Mouse (Mus musculus) MEL (cell line): Measurements from ENCODE around the gene Pias3. TPM values are rescaled to one million over a fixed set of nuclear protein-coding genes. Genes with fewer than 3 reads are reported as not detected.
A peak's percentile ranks its signal among the peaks of the same experiment; 100 is the strongest.

Experiments
- DNase-seq: peaks from one replicate; pipeline ENCODE4 v3.0.0; 2011; ENCODE audit warnings: low read depth, low spot score
- H3K27ac ChIP-seq: 2 replicates; pipeline ENCODE4 v1.5.1; 2012; ENCODE audit warnings: low read depth, mild to moderate bottlenecking, control low read depth, low read length, moderate library complexity; ENCODE audit not compliant: control insufficient read depth
- H3K27me3 ChIP-seq, 2 experiments: fragments of 150-350 bp in 1 of 2; sonication (generic) in 1 of 2; 2 replicates each; pipeline ENCODE4 v1.6.1; 2012; ENCODE audit warnings: low read length in 2 of 2, mild to moderate bottlenecking in 2 of 2, improper control_type of control experiment in 1 of 2, moderate library complexity in 1 of 2; ENCODE audit not compliant: insufficient read depth in 2 of 2, control insufficient read depth in 1 of 2
- H3K36me3 ChIP-seq, 2 experiments: 2 replicates each; pipeline ENCODE4 v1.6.1; 2012 to 2014; ENCODE audit warnings: low read length in 2 of 2, improper control_type of control experiment in 1 of 2, inconsistent platforms in 1 of 2, mild to moderate bottlenecking in 1 of 2; ENCODE audit not compliant: insufficient read depth in 2 of 2, control insufficient read depth in 1 of 2
- H3K4me1 ChIP-seq, 2 experiments: fragments of 150-350 bp in 1 of 2; sonication (generic) in 1 of 2; 2 replicates each; pipeline ENCODE4 v1.6.1; 2012; ENCODE audit warnings: low read length in 2 of 2, improper control_type of control experiment in 1 of 2, mild to moderate bottlenecking in 1 of 2; ENCODE audit not compliant: insufficient read depth in 2 of 2, control insufficient read depth in 1 of 2
- H3K4me3 ChIP-seq, 2 experiments: fragments of 150-350 bp in 1 of 2; sonication (generic) in 1 of 2; 2 replicates each; pipeline ENCODE4 v1.5.1; 2012; ENCODE audit warnings: low read depth in 2 of 2, low read length in 2 of 2, mild to moderate bottlenecking in 2 of 2, moderate library complexity in 2 of 2, control low read depth in 1 of 2, improper control_type of control experiment in 1 of 2; ENCODE audit not compliant: control insufficient read depth in 1 of 2, insufficient read depth in 1 of 2
- H3K79me2 ChIP-seq: 2 replicates; pipeline ENCODE4 v1.6.1; 2012; ENCODE audit warnings: mild to moderate bottlenecking, low read length, moderate library complexity; ENCODE audit not compliant: control insufficient read depth, poor library complexity, insufficient read depth
- H3K9ac ChIP-seq: 2 replicates; pipeline ENCODE4 v1.6.1; 2012; ENCODE audit warnings: low read depth, mild to moderate bottlenecking, control low read depth, low read length, moderate library complexity; ENCODE audit not compliant: control insufficient read depth, poor library complexity, severe bottlenecking
- H3K9me3 ChIP-seq: fragments of 150-350 bp; sonication (generic); replicated peaks from 2 replicates; pipeline ENCODE4 v1.6.1; 2012; ENCODE audit warnings: mild to moderate bottlenecking, low read length, improper control_type of control experiment, moderate library complexity; ENCODE audit not compliant: insufficient read depth
- BHLHE40 ChIP-seq: IDR thresholded peaks from 2 replicates; pipeline ENCODE4 v1.6.1; 2012; ENCODE audit warnings: low read depth, mild to moderate bottlenecking, inconsistent platforms, low read length, improper control_type of control experiment, borderline replicate concordance
- CHD1 ChIP-seq: IDR thresholded peaks from 2 replicates; pipeline ENCODE4 v1.6.1; 2012; ENCODE audit warnings: low read depth, mild to moderate bottlenecking, inconsistent platforms, low read length, improper control_type of control experiment
- CHD2 ChIP-seq: IDR thresholded peaks from 2 replicates; pipeline ENCODE4 v1.6.1; 2011; ENCODE audit warnings: low read length, improper control_type of control experiment
- CTCF ChIP-seq, 3 experiments: IDR thresholded peaks in 2 of 3; conservative IDR thresholded peaks in 1 of 3; 2 replicates each; pipeline ENCODE4 v1.5.1; 2011 to 2012; ENCODE audit warnings: low read length in 3 of 3, low read depth in 2 of 3, mild to moderate bottlenecking in 2 of 3, improper control_type of control experiment in 1 of 3, inconsistent platforms in 1 of 3, mixed read lengths in 1 of 3, moderate library complexity in 1 of 3; ENCODE audit not compliant: control insufficient read depth in 1 of 3, insufficient read depth in 1 of 3, poor library complexity in 1 of 3, severe bottlenecking in 1 of 3
- ELF1 ChIP-seq: IDR thresholded peaks from 2 replicates; pipeline ENCODE4 v1.6.1; 2014; ENCODE audit warnings: low read depth, mild to moderate bottlenecking, inconsistent platforms, low read length, improper control_type of control experiment, moderate library complexity
- HCFC1 ChIP-seq: IDR thresholded peaks from 2 replicates; pipeline ENCODE4 v1.6.1; 2012; ENCODE audit warnings: low read depth, mild to moderate bottlenecking, inconsistent platforms, low read length, improper control_type of control experiment, moderate library complexity
- JUND ChIP-seq: IDR thresholded peaks from 2 replicates; pipeline ENCODE4 v1.6.1; 2011; ENCODE audit warnings: low read depth, mild to moderate bottlenecking, improper control_type of control experiment, low read length
- KAT2A ChIP-seq: conservative IDR thresholded peaks from 2 replicates; pipeline ENCODE4 v1.6.1; 2012; ENCODE audit warnings: low read depth, low read length, improper control_type of control experiment, inconsistent platforms
- MAFK ChIP-seq: IDR thresholded peaks from 2 replicates; pipeline ENCODE4 v1.6.1; 2011; ENCODE audit warnings: low read depth, mild to moderate bottlenecking, low read length, improper control_type of control experiment, borderline replicate concordance
- MAX ChIP-seq: IDR thresholded peaks from 2 replicates; pipeline ENCODE4 v1.6.1; 2011; ENCODE audit warnings: low read length, improper control_type of control experiment
- MXI1 ChIP-seq: IDR thresholded peaks from 2 replicates; pipeline ENCODE4 v1.6.1; 2011; ENCODE audit warnings: mild to moderate bottlenecking, low read depth, low read length, improper control_type of control experiment
- MYB ChIP-seq: IDR thresholded peaks from 2 replicates; pipeline ENCODE4 v1.6.1; 2011; ENCODE audit warnings: mild to moderate bottlenecking, low read depth, low read length, improper control_type of control experiment
- POLR2AphosphoS5 ChIP-seq: IDR thresholded peaks from 2 replicates; pipeline ENCODE4 v1.6.1; 2012; ENCODE audit warnings: low read depth, borderline replicate concordance, mild to moderate bottlenecking, inconsistent platforms, low read length, moderate library complexity, mixed read lengths
- RAD21 ChIP-seq: IDR thresholded peaks from 2 replicates; pipeline ENCODE4 v1.6.1; 2011; ENCODE audit warnings: mild to moderate bottlenecking, low read depth, low read length, improper control_type of control experiment
- RCOR1 ChIP-seq: IDR thresholded peaks from 2 replicates; pipeline ENCODE4 v1.6.1; 2012; ENCODE audit warnings: low read depth, mild to moderate bottlenecking, inconsistent platforms, low read length, improper control_type of control experiment
- SIN3A ChIP-seq: IDR thresholded peaks from 2 replicates; pipeline ENCODE4 v1.6.1; 2012; ENCODE audit warnings: low read length, improper control_type of control experiment, inconsistent platforms
- SMC3 ChIP-seq: IDR thresholded peaks from 2 replicates; pipeline ENCODE4 v1.6.1; 2011; ENCODE audit warnings: low read depth, low read length, improper control_type of control experiment
- TAL1 ChIP-seq: IDR thresholded peaks from 2 replicates; pipeline ENCODE4 v1.6.1; 2012; ENCODE audit warnings: mild to moderate bottlenecking, inconsistent platforms, low read length, moderate library complexity, mixed read lengths
- TBP ChIP-seq: IDR thresholded peaks from 2 replicates; pipeline ENCODE4 v1.8.0; 2011; ENCODE audit warnings: low read depth, low read length, improper control_type of control experiment
- UBTF ChIP-seq: IDR thresholded peaks from 2 replicates; pipeline ENCODE4 v1.6.1; 2012; ENCODE audit warnings: low read depth, mild to moderate bottlenecking, inconsistent platforms, low read length, improper control_type of control experiment, moderate library complexity, borderline replicate concordance; ENCODE audit not compliant: insufficient read depth
- USF1 ChIP-seq: IDR thresholded peaks from 2 replicates; pipeline ENCODE4 v1.6.1; 2014; ENCODE audit warnings: low read depth, mild to moderate bottlenecking, inconsistent platforms, low read length, improper control_type of control experiment, moderate library complexity
- USF2 ChIP-seq, 2 experiments: IDR thresholded peaks; 2 replicates each; pipeline ENCODE4 v1.6.1; 2011 to 2012; ENCODE audit warnings: improper control_type of control experiment in 2 of 2, low read length in 2 of 2, borderline replicate concordance in 1 of 2, inconsistent platforms in 1 of 2, low read depth in 1 of 2, mild to moderate bottlenecking in 1 of 2; ENCODE audit not compliant: insufficient read depth in 1 of 2
- ZMIZ1 ChIP-seq: IDR thresholded peaks from 2 replicates; pipeline ENCODE4 v1.6.1; 2012; ENCODE audit warnings: low read depth, mild to moderate bottlenecking, inconsistent platforms, low read length, improper control_type of control experiment, moderate library complexity
- ZNF384 ChIP-seq: IDR thresholded peaks from 2 replicates; pipeline ENCODE4 v1.6.1; 2012; ENCODE audit warnings: low read depth, mild to moderate bottlenecking, inconsistent platforms, low read length, improper control_type of control experiment
- polyA plus RNA-seq, 2 experiments: library from polyadenylated mRNA; stranded (reverse) in 1 of 2; unstranded in 1 of 2; fragments of >175 nt in 1 of 2; fragments of >200 nt in 1 of 2; gene quantifications; 2 replicates each; pipeline versions ENCODE4 v1.2.1 to v1.2.4; 2012; ENCODE audit warnings: low replicate concordance in 2 of 2, low read depth in 1 of 2; ENCODE audit not compliant: insufficient read length in 2 of 2, insufficient read depth in 1 of 2, missing spikeins in 1 of 2
- total RNA-seq: library from RNA; depleted of rRNA; stranded (reverse); fragments of 300-350 nt; gene quantifications from 2 replicates; pipeline ENCODE4 v1.2.3, GENCODE M21; 2012

The Pias3 gene
- total and polyA plus RNA-seq, 3 experiments: 5.9 to 26.8 TPM; not detected in 1

DNA sequence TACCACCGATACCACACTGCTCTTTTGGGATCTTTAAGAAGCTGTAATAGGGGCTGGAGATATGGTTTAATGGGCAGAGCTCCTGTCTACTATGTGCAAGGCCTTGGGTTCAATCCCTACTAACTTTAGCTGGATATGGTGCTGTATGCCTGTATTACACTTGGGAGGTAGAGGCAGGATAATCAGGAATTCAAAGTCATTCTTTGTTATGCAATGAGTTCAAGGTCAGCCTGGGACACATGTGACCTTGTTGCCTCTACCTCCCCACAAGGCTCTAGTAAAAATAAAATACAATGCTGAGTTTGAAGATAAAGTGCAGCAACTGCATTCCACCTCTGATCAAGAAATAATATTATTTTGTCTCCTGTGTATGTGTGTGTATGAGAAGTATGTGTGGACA, 37.8 kb downstream of the Pias3 start:
- Histone ChIP-seq H3K4me1 (peaks cover 8 to 16% of the 10 kb centered on the region in 2 experiments; a peak in 3 of 4 replicates), H3K27me3 (no peaks in the 10 kb centered on the region), H3K9me3 (no peaks in the 10 kb centered on the region), H3K27ac (no peak overlapping the region), H3K4me3 (no peak overlapping the region), H3K36me3 (peaks cover 0 to 23% of the 10 kb centered on the region in 2 experiments; a peak in 3 of 4 replicates), H3K9ac (no peak overlapping the region)
- DNase-seq: no peak
- TF ChIP-seq CTCF (IDR thresholded peaks at IDR 0.05 in 2 of 3, conservative IDR thresholded peaks at IDR 0.05 in 1 of 3; ENCODE audit: control insufficient read depth in 1 of 3, insufficient read depth in 1 of 3, low read depth in 2 of 3, low read length in 3 of 3, poor library complexity in 1 of 3, severe bottlenecking in 1 of 3) (no peak), USF2 (IDR thresholded peaks at IDR 0.05; ENCODE audit: borderline replicate concordance in 1 of 2, insufficient read depth in 1 of 2, low read depth in 1 of 2, low read length in 2 of 2) (0 out of 4 replicates have a peak, but pooled peaks of 1 of the 2 experiments have one; percentile 11), MXI1 (0 out of 2 replicates have a peak, but pooled peaks have one; percentile 12)
- TF ChIP-seq, all 39 proteins: peak for 2
- H3K79me2 ChIP-seq: peaks cover 48% of the 10 kb centered on the region

GRCm38 (mm10) chr3:96735200-96735599, 39.0 kb downstream of the Pias3 start:
- Histone ChIP-seq H3K9ac (no peak overlapping the region), H3K4me3 (no peak overlapping the region), H3K79me2 (peaks cover 41% of the 10 kb centered on the region), H3K4me1 (peaks cover 7 to 12% of the 10 kb centered on the region in 2 experiments; a peak in 3 of 4 replicates), H3K27me3 (no peaks in the 10 kb centered on the region), H3K36me3 (peaks cover 0 to 16% of the 10 kb centered on the region in 2 experiments; a peak in 3 of 4 replicates), H3K9me3 (no peaks in the 10 kb centered on the region), H3K27ac (no peak overlapping the region)
- no peak for DNase-seq
- TF ChIP-seq TBP (no peak), ELF1 (no peak), RCOR1 (no peak), CHD2 (no peak), JUND (no peak), MAFK (no peak), HCFC1 (no peak), KAT2A (no peak), MAX (no peak), SIN3A (no peak)

- H3K4me3 ChIP-seq: no peak overlapping the region
- no peak overlapping the region for H3K9ac ChIP-seq
- no peaks in the 10 kb centered on the region for H3K9me3 ChIP-seq
- peaks cover 28% of the 10 kb centered on the region for H3K79me2 ChIP-seq
- peaks cover 0 to 15% of the 10 kb centered on the region in 2 experiments; a peak in 3 of 4 replicates for H3K36me3 ChIP-seq
- no peak for DNase-seq
- no peaks in the 10 kb centered on the region for H3K27me3 ChIP-seq
- H3K27ac ChIP-seq: no peak overlapping the region
- H3K4me1 ChIP-seq: peaks cover 6 to 8% of the 10 kb centered on the region in 2 experiments; a peak in 2 of 4 replicates
- TF ChIP-seq MAX (no peak), BHLHE40 (no peak), JUND (no peak), CHD2 (no peak), TAL1 (no peak), RAD21 (no peak), ZNF384 (no peak), USF1 (no peak), UBTF (no peak), MYB (no peak), TBP (no peak), POLR2AphosphoS5 (no peak), ZMIZ1 (no peak), CHD1 (no peak), SMC3 (no peak)
Measured at GRCm38 (mm10) chr3:96737013-96737740, 41.0 kb downstream of the Pias3 start.
